Comparison of ENCODE assay signal across 20 mouse cellular contexts in genomic region chr15:94859641-94860040, GRCm38 (mm10).
DNase-seq lines count a peak whose midpoint lies in the region; ATAC-seq lines count a peak whose summit lies in the region.
"Had no signal": no experiment of that assay in that cellular context is flagged by ENCODE, and none has a peak within 500 bp of the region (broad histone marks: within the 10 kb centered on the region; RNA-seq: fewer than 3 reads in every experiment).

No protein-coding gene starts in this region.

- H3K4me2 ChIP-seq in hindbrain, embryonic 16.5 days (ENCODE audit: low read length) = no peak overlapping the region
- H3K4me2 ChIP-seq: heart, embryonic 11.5 days; liver, embryonic 13.5 days; lung, embryonic 15.5 days; midbrain, embryonic 11.5 days had no signal

- H3K27me3 ChIP-seq in hindbrain, embryonic 16.5 days (replicated peaks; ENCODE audit: control insufficient read depth, insufficient read depth, low read length) = no peaks in the 10 kb centered on the region
- H3K27me3 ChIP-seq in hindbrain, embryonic 10.5 days (ENCODE audit: insufficient read depth, poor library complexity, severe bottlenecking) = peaks cover 14% of the 10 kb centered on the region
- H3K27me3 ChIP-seq: liver, embryonic 13.5 days; lung, embryonic 15.5 days had no signal

- no peaks in the 10 kb centered on the region; the same call in none of the 2 replicates for H3K4me1 ChIP-seq in hindbrain, embryonic 16.5 days (ENCODE audit: control insufficient read depth, insufficient read depth, low read depth, low read length)
- H3K4me1 ChIP-seq in hindbrain, embryonic 10.5 days (replicated peaks) = peaks cover 13% of the 10 kb centered on the region
- H3K4me1 ChIP-seq: liver, embryonic 13.5 days; lung, embryonic 15.5 days had no signal

- H3K9me3 ChIP-seq in hindbrain, embryonic 16.5 days (ENCODE audit: control insufficient read depth, low read length) = no peaks in the 10 kb centered on the region
- no peaks in the 10 kb centered on the region for H3K9me3 ChIP-seq in hindbrain, embryonic 10.5 days
- H3K9me3 ChIP-seq: liver, embryonic 13.5 days; lung, embryonic 15.5 days had no signal

- ATAC-seq in hindbrain, embryonic 16.5 days = peak; percentile 54; the same call in 1 of the 2 replicates

- H3K4me3 ChIP-seq in hindbrain, embryonic 16.5 days (ENCODE audit: low read length) = no peak overlapping the region
- H3K4me3 ChIP-seq in hindbrain, embryonic 10.5 days = no peak overlapping the region
- H3K4me3 ChIP-seq: liver, embryonic 13.5 days; lung, embryonic 15.5 days; myocyte had no signal

- H3K27ac ChIP-seq in hindbrain, embryonic 16.5 days (ENCODE audit: low read depth, low read length) = no peak overlapping the region
- H3K27ac ChIP-seq in hindbrain, embryonic 10.5 days = no peak overlapping the region
- H3K27ac ChIP-seq: liver, embryonic 13.5 days; lung, embryonic 15.5 days; macrophage had no signal

- no peak for DNase-seq in hindbrain, embryonic 10.5 days (ENCODE audit: low spot score)
- DNase-seq in right cerebral cortex, adult 18-20 months = peak; percentile 67
- DNase-seq in right cerebral cortex, postnatal 4 days = no peak
- peak; percentile 50 to 67 for DNase-seq in layer of hippocampus, postnatal 36 days
- DNase-seq in cerebellum, postnatal 14 days = no peak
- DNase-seq in cerebellum, adult 18-20 months = no peak
- DNase-seq: adrenal gland, adult 8-10 months; B cell, adult 2 months; cerebellum, adult 9-10 months; gastrocnemius, postnatal 36 days; heart, postnatal 14 days; kidney, adult 2 months; kidney, postnatal 25 days; liver, embryonic 13.5 days had no signal

- 55% methylated on average over 6 of the region's 6 CpGs for WGBS in hindbrain, embryonic 16.5 days
- WGBS in hindbrain, embryonic 10.5 days = 91% methylated on average over 6 of the region's 6 CpGs

- no peaks in the 10 kb centered on the region for H3K36me3 ChIP-seq in hindbrain, embryonic 16.5 days (ENCODE audit: control insufficient read depth, insufficient read depth, low read length)
- H3K36me3 ChIP-seq in hindbrain, embryonic 10.5 days = no peaks in the 10 kb centered on the region
- H3K36me3 ChIP-seq: liver, embryonic 13.5 days; lung, embryonic 15.5 days had no signal

- no peak overlapping the region for H3K9ac ChIP-seq in hindbrain, embryonic 16.5 days (ENCODE audit: low read depth, low read length)
- H3K9ac ChIP-seq: liver, embryonic 13.5 days; lung, embryonic 15.5 days had no signal

Comparison
In these comparisons a context has a peak if more than half of its experiments do, and no peak if none do; other contexts are left out.
1. DNase-seq: peak in right cerebral cortex, adult 18-20 months (single experiment) and layer of hippocampus, postnatal 36 days (2 of 2); none in hindbrain, embryonic 10.5 days (single experiment), right cerebral cortex, postnatal 4 days (single experiment), cerebellum, postnatal 14 days (0 of 2) and cerebellum, adult 18-20 months (0 of 2).